Mouse (Mus musculus) CH12.LX (cell line): ENCODE measurements around the gene Atg10. TPM values are rescaled to one million over a fixed set of nuclear protein-coding genes. Genes with fewer than 3 reads are reported as not detected.
A peak's percentile ranks its signal among the peaks of the same experiment; 100 is the strongest.

Source experiments
- DNase-seq: peaks from one replicate; pipeline ENCODE4 v3.0.0-alpha.2; 2013; ENCODE audit errors: extremely low read depth
- H3K27ac ChIP-seq: 2 replicates; pipeline ENCODE4 v1.5.1; 2012; ENCODE audit warnings: low read depth, mild to moderate bottlenecking, control low read depth, moderate library complexity; ENCODE audit not compliant: insufficient read depth
- H3K27me3 ChIP-seq: replicated peaks from 2 replicates; pipeline ENCODE3; 2012; ENCODE audit warnings: inconsistent platforms
- H3K36me3 ChIP-seq, 2 experiments: replicated peaks in 1 of 2; 2 replicates each; pipeline versions ENCODE3 to v1.6.1; 2012; ENCODE audit warnings: inconsistent platforms in 1 of 2, low read length in 1 of 2, mild to moderate bottlenecking in 1 of 2, mixed read lengths in 1 of 2, moderate library complexity in 1 of 2; ENCODE audit not compliant: control insufficient read depth in 1 of 2, insufficient read depth in 1 of 2
- H3K4me1 ChIP-seq, 2 experiments: 2 replicates each; pipeline ENCODE4 v1.6.1; 2012; ENCODE audit warnings: inconsistent platforms in 1 of 2, moderate library complexity in 1 of 2; ENCODE audit not compliant: insufficient read depth in 2 of 2, control insufficient read depth in 1 of 2
- H3K4me2 ChIP-seq: 2 replicates; pipeline ENCODE4 v1.6.1; 2012; ENCODE audit warnings: low read depth, mild to moderate bottlenecking, control low read depth; ENCODE audit not compliant: poor library complexity, insufficient read depth, severe bottlenecking
- H3K4me3 ChIP-seq, 3 experiments: fragments of 150-350 bp in 1 of 3; sonication (generic) in 1 of 3; replicated peaks in 1 of 3; 2 replicates each; pipeline versions ENCODE3 to v1.5.1; 2011 to 2012; ENCODE audit warnings: low read depth in 2 of 3, low read length in 2 of 3, mild to moderate bottlenecking in 2 of 3, moderate library complexity in 2 of 3, control low read depth in 1 of 3, improper control_type of control experiment in 1 of 3, inconsistent platforms in 1 of 3, mixed read lengths in 1 of 3; ENCODE audit not compliant: poor library complexity in 1 of 3
- H3K79me2 ChIP-seq: replicated peaks from 2 replicates; pipeline ENCODE4 v1.6.1; 2012; ENCODE audit warnings: mild to moderate bottlenecking, moderate library complexity; ENCODE audit not compliant: control insufficient read depth, poor library complexity, insufficient read depth, severe bottlenecking; ENCODE audit errors: extremely low read depth
- H3K9ac ChIP-seq: 2 replicates; pipeline ENCODE4 v1.6.1; 2012; ENCODE audit warnings: low read depth, mild to moderate bottlenecking, control low read depth, moderate library complexity; ENCODE audit not compliant: insufficient read depth
- H3K9me3 ChIP-seq: replicated peaks from 2 replicates; pipeline ENCODE3; 2012; ENCODE audit warnings: low read length, inconsistent platforms, mixed read lengths
- BHLHE40 ChIP-seq: IDR thresholded peaks from 2 replicates; pipeline ENCODE4 v1.6.1; 2011; ENCODE audit warnings: mild to moderate bottlenecking, low read depth, low read length, improper control_type of control experiment
- CHD1 ChIP-seq: IDR thresholded peaks from 2 replicates; pipeline ENCODE4 v1.6.1; 2012; ENCODE audit warnings: low read depth, low read length, improper control_type of control experiment, inconsistent platforms
- CHD2 ChIP-seq: IDR thresholded peaks from 2 replicates; pipeline ENCODE4 v1.6.1; 2011; ENCODE audit warnings: low read length, improper control_type of control experiment
- CTCF ChIP-seq, 2 experiments: IDR thresholded peaks in 1 of 2; conservative IDR thresholded peaks in 1 of 2; 2 replicates each; pipeline ENCODE4 v1.5.1; 2011 to 2012; ENCODE audit warnings: low read depth in 2 of 2, low read length in 2 of 2, improper control_type of control experiment in 1 of 2, inconsistent platforms in 1 of 2, mild to moderate bottlenecking in 1 of 2, moderate library complexity in 1 of 2
- E2F4 ChIP-seq: IDR thresholded peaks from 2 replicates; pipeline ENCODE4 v1.6.1; 2011; ENCODE audit warnings: low read depth, low read length, improper control_type of control experiment; ENCODE audit not compliant: insufficient replicate concordance
- ELF1 ChIP-seq: IDR thresholded peaks from 2 replicates; pipeline ENCODE4 v1.6.1; 2014; ENCODE audit warnings: low read depth, mild to moderate bottlenecking, inconsistent platforms, low read length, improper control_type of control experiment
- EP300 ChIP-seq: IDR thresholded peaks from 2 replicates; pipeline ENCODE4 v1.6.1; 2011; ENCODE audit warnings: low read length, improper control_type of control experiment
- ETS1 ChIP-seq: conservative IDR thresholded peaks from 2 replicates; pipeline ENCODE4 v1.6.1; 2012; ENCODE audit warnings: low read depth, mild to moderate bottlenecking, inconsistent platforms, low read length, improper control_type of control experiment, moderate library complexity
- GABPA ChIP-seq: IDR thresholded peaks from 2 replicates; pipeline ENCODE4 v1.6.1; 2012; ENCODE audit warnings: low read depth, low read length, improper control_type of control experiment, inconsistent platforms; ENCODE audit not compliant: insufficient replicate concordance
- HCFC1 ChIP-seq: IDR thresholded peaks from 2 replicates; pipeline ENCODE4 v1.6.1; 2012; ENCODE audit warnings: low read depth, mild to moderate bottlenecking, inconsistent platforms, low read length, improper control_type of control experiment
- IRF4 ChIP-seq: IDR thresholded peaks from 2 replicates; pipeline ENCODE4 v1.6.1; 2014; ENCODE audit warnings: low read depth, mild to moderate bottlenecking, inconsistent platforms, low read length, improper control_type of control experiment
- JUN ChIP-seq: IDR thresholded peaks from 2 replicates; pipeline ENCODE4 v1.6.1; 2011; ENCODE audit warnings: low read depth, mild to moderate bottlenecking, low read length, improper control_type of control experiment, moderate library complexity; ENCODE audit not compliant: insufficient read depth
- JUND ChIP-seq: conservative IDR thresholded peaks from 2 replicates; pipeline ENCODE4 v1.6.1; 2011; ENCODE audit warnings: low read depth, low read length, improper control_type of control experiment
- KAT2A ChIP-seq: IDR thresholded peaks from 2 replicates; pipeline ENCODE4 v1.6.1; 2012; ENCODE audit warnings: low read length, improper control_type of control experiment, inconsistent platforms; ENCODE audit not compliant: insufficient replicate concordance
- MAFK ChIP-seq: IDR thresholded peaks from 2 replicates; pipeline ENCODE4 v1.6.1; 2011; ENCODE audit warnings: low read length, improper control_type of control experiment; ENCODE audit not compliant: insufficient replicate concordance
- MAX ChIP-seq: IDR thresholded peaks from 2 replicates; pipeline ENCODE4 v1.6.1; 2011; ENCODE audit warnings: low read length, improper control_type of control experiment
- MAZ ChIP-seq: IDR thresholded peaks from 2 replicates; pipeline ENCODE4 v1.6.1; 2012; ENCODE audit warnings: low read depth, mild to moderate bottlenecking, inconsistent platforms, low read length, improper control_type of control experiment, moderate library complexity
- MEF2A ChIP-seq: IDR thresholded peaks from 2 replicates; pipeline ENCODE4 v1.6.1; 2014; ENCODE audit warnings: low read depth, mild to moderate bottlenecking, inconsistent platforms, low read length, improper control_type of control experiment, borderline replicate concordance
- NELFE ChIP-seq: IDR thresholded peaks from 2 replicates; pipeline ENCODE4 v1.6.1; 2011; ENCODE audit warnings: low read depth, low read length, improper control_type of control experiment
- NRF1 ChIP-seq: IDR thresholded peaks from 2 replicates; pipeline ENCODE4 v1.6.1; 2014; ENCODE audit warnings: low read depth, mild to moderate bottlenecking, inconsistent platforms, low read length, improper control_type of control experiment, moderate library complexity
- POLR2A ChIP-seq: IDR thresholded peaks from 2 replicates; pipeline ENCODE4 v1.6.1; 2011; ENCODE audit warnings: low read depth, mild to moderate bottlenecking, improper control_type of control experiment, low read length
- POLR2AphosphoS2 ChIP-seq: IDR thresholded peaks from 2 replicates; pipeline ENCODE4 v1.6.1; 2011; ENCODE audit warnings: low read depth, low read length, improper control_type of control experiment
- RAD21 ChIP-seq: IDR thresholded peaks from 2 replicates; pipeline ENCODE4 v1.6.1; 2011; ENCODE audit warnings: low read depth, mild to moderate bottlenecking, low read length, improper control_type of control experiment, moderate library complexity
- RCOR1 ChIP-seq: conservative IDR thresholded peaks from 2 replicates; pipeline ENCODE4 v1.6.1; 2012; ENCODE audit warnings: low read depth, mild to moderate bottlenecking, inconsistent platforms, low read length, improper control_type of control experiment
- SIN3A ChIP-seq: IDR thresholded peaks from 2 replicates; pipeline ENCODE4 v1.6.1; 2012; ENCODE audit warnings: low read length, improper control_type of control experiment, inconsistent platforms
- TCF12 ChIP-seq: IDR thresholded peaks from 2 replicates; pipeline ENCODE4 v1.6.1; 2014; ENCODE audit warnings: low read depth, mild to moderate bottlenecking, inconsistent platforms, low read length, improper control_type of control experiment
- UBTF ChIP-seq: IDR thresholded peaks from 2 replicates; pipeline ENCODE4 v1.6.1; 2012; ENCODE audit warnings: low read depth, mild to moderate bottlenecking, inconsistent platforms, low read length, improper control_type of control experiment, moderate library complexity
- USF1 ChIP-seq: IDR thresholded peaks from 2 replicates; pipeline ENCODE4 v1.6.1; 2014; ENCODE audit warnings: low read depth, mild to moderate bottlenecking, inconsistent platforms, low read length, improper control_type of control experiment
- USF2 ChIP-seq: conservative IDR thresholded peaks from 2 replicates; pipeline ENCODE4 v1.6.1; 2011; ENCODE audit warnings: low read depth, low read length, improper control_type of control experiment
- ZKSCAN1 ChIP-seq: IDR thresholded peaks from 2 replicates; pipeline ENCODE4 v1.6.1; 2012; ENCODE audit warnings: low read depth, inconsistent platforms, low read length, improper control_type of control experiment, borderline replicate concordance
- ZMIZ1 ChIP-seq: IDR thresholded peaks from 2 replicates; pipeline ENCODE4 v1.6.1; 2012; ENCODE audit warnings: low read depth, mild to moderate bottlenecking, inconsistent platforms, low read length, improper control_type of control experiment
- ZNF384 ChIP-seq: IDR thresholded peaks from 2 replicates; pipeline ENCODE4 v1.6.1; 2012; ENCODE audit warnings: low read depth, low read length, improper control_type of control experiment, inconsistent platforms
- dilution Hi-C: fragments of 300-500 bp; cut with MboI; formaldehyde crosslinking; loops from 2 replicates; pipeline ENCODE4 v1.14.3; 2020; ENCODE audit warnings: low sequenced_read_pairs; ENCODE audit not compliant: extremely low pct_unique_long_range_greater_than_20kb, extremely low pct_ligation_motif_present
- in situ Hi-C: fragments of 300-500 bp; cut with MboI; formaldehyde crosslinking; loops from 3 replicates; pipeline ENCODE4 v1.14.3; 2019; ENCODE audit warnings: low sequenced_read_pairs, low pct_ligation_motif_present, low pct_unique_long_range_greater_than_20kb, mixed read lengths
- polyA plus RNA-seq: library from polyadenylated mRNA; unstranded; fragments of >175 nt; gene quantifications from 2 replicates; pipeline ENCODE4 v1.2.1, GENCODE M21; 2012; ENCODE audit warnings: low read depth; ENCODE audit not compliant: insufficient read length
- total RNA-seq, 2 experiments: library from RNA; depleted of rRNA; stranded (reverse); fragments of 300-350 nt in 1 of 2; fragments of >200 nt in 1 of 2; gene quantifications; 2 replicates each; pipeline ENCODE4 v1.2.3; 2012 to 2014

Atg10 gene
- total and polyA plus RNA-seq, 3 experiments, result 3.4 to 7.2 (median 4.2) TPM

GRCm38 (mm10) chr13:90939192-90939591, 284.6 kb downstream of the Atg10 start:
- Histone ChIP-seq H3K9me3 (no peaks in the 10 kb centered on the region), H3K4me2 (no peak overlapping the region), H3K36me3 (no peaks in the 10 kb centered on the region), H3K79me2 (no peaks in the 10 kb centered on the region), H3K27me3 (no peaks in the 10 kb centered on the region), H3K4me1 (peaks cover 5 to 13% of the 10 kb centered on the region in 2 experiments; a peak in 2 of 4 replicates), H3K9ac (no peak overlapping the region), H3K4me3 (no peak overlapping the region), H3K27ac (no peak overlapping the region)
- in situ Hi-C loops, result loop anchor here (25.0 kb wide), 2 partner anchors 523 to 698 kb away; partner anchors contain the start of gene Ssbp2
- DNase-seq, result no peak
- TF ChIP-seq ZKSCAN1, result no peak
- TF ChIP-seq KAT2A, result no peak
- no peak for TF ChIP-seq SIN3A
- TF ChIP-seq RAD21, result no peak
- TF ChIP-seq POLR2AphosphoS2, result no peak
- TF ChIP-seq CHD1, result no peak
- TF ChIP-seq POLR2A, result no peak
- TF ChIP-seq JUN, result no peak
- TF ChIP-seq ZNF384, result no peak
- TF ChIP-seq NELFE, result no peak
- TF ChIP-seq, all 38 proteins: peak for 0
- dilution Hi-C loops, result no loop called here

- no peak overlapping the region for H3K27ac ChIP-seq
- no peaks in the 10 kb centered on the region for H3K36me3 ChIP-seq
- dilution Hi-C loops, result no loop called here
- no peaks in the 10 kb centered on the region for H3K79me2 ChIP-seq
- no peak overlapping the region for H3K4me2 ChIP-seq
- H3K4me1 ChIP-seq, result peaks cover 6 to 23% of the 10 kb centered on the region in 2 experiments; a peak in 3 of 4 replicates
- DNase-seq, result peak; percentile 61
- H3K9ac ChIP-seq, result no peak overlapping the region
- H3K9me3 ChIP-seq, result no peaks in the 10 kb centered on the region
- H3K27me3 ChIP-seq, result no peaks in the 10 kb centered on the region
- no peak overlapping the region for H3K4me3 ChIP-seq
- in situ Hi-C loops, result loop anchor here (25.0 kb wide), 2 partner anchors 526 to 701 kb away; partner anchors contain the start of gene Ssbp2
- TF ChIP-seq POLR2A (no peak), JUN (peak; percentile 84), RAD21 (no peak), NRF1 (no peak), E2F4 (no peak), GABPA (no peak), MAX (no peak), NELFE (no peak), CHD2 (no peak), HCFC1 (no peak), BHLHE40 (peak; percentile 34; the same call in 1 of the 2 replicates), TCF12 (no peak), MAFK (no peak), JUND (peak; percentile 76), IRF4 (0 out of 2 replicates have a peak, but pooled peaks have one; percentile 8), ETS1 (peak; percentile 78), ZNF384 (no peak), EP300 (0 out of 2 replicates have a peak, but pooled peaks have one; percentile 48), MAZ (no peak), MEF2A (peak; percentile 83), RCOR1 (no peak), ZMIZ1 (no peak), USF1 (no peak), KAT2A (no peak), POLR2AphosphoS2 (no peak), UBTF (no peak), CHD1 (no peak), USF2 (no peak), ELF1 (no peak), CTCF (conservative IDR thresholded peaks at IDR 0.05 in 1 of 2, IDR thresholded peaks at IDR 0.05 in 1 of 2; ENCODE audit: low read depth in 2 of 2, low read length in 2 of 2) (no peak)
These were observed 287.9 kb downstream of the Atg10 start for GRCm38 (mm10) chr13:90935852-90936251.
